Mouse (Mus musculus): ENCODE results near the gene Vipr2. TPM values are rescaled to one million over a fixed set of nuclear protein-coding genes. Genes with fewer than 3 reads are reported as not detected.
A peak's percentile ranks its signal among the peaks of the same experiment; 100 is the strongest.

Vipr2 gene
- 0.11 TPM for polyA plus RNA-seq (2012; fragmentation: generic; extraction: Trizol)
- long read RNA-seq, experiment 1: 0 reads
- long read RNA-seq, experiment 2: 0 reads

- peak within 1 kb of the TSS; percentile 45 for H3ac ChIP-seq (ENCODE audit: control insufficient read depth, insufficient read length, low read depth)
- H3K36me3 ChIP-seq (ENCODE audit: control insufficient read depth, insufficient read depth): no peaks in the 10 kb centered on the region
- H3K79me3 ChIP-seq (ENCODE audit: low read depth): no peaks in the 10 kb centered on the region
- peaks cover 11% of the 10 kb centered on the region for H3K27me3 ChIP-seq (ENCODE audit: control insufficient read depth, insufficient read depth, insufficient read length)
- TF ChIP-seq MYOD1 (IDR thresholded peaks at IDR 0.05; ENCODE audit: control insufficient read depth, insufficient read length, low read depth): no peak
- no peak for TF ChIP-seq CEBPB (IDR thresholded peaks at IDR 0.05; ENCODE audit: low read depth)
- TF ChIP-seq FOSL1 (IDR thresholded peaks at IDR 0.05; ENCODE audit: insufficient read depth, low read length, poor library complexity, severe bottlenecking): no peak
- TF ChIP-seq MAX (IDR thresholded peaks at IDR 0.05): no peak
- no peak within 1 kb of the TSS for H3K4me3 ChIP-seq (ENCODE audit: insufficient read depth, poor library complexity, severe bottlenecking)
- H3K79me2 ChIP-seq (ENCODE audit: control insufficient read depth, insufficient read depth): no peaks in the 10 kb centered on the region
Measured at GRCm38 (mm10) chr12:116077074-116077854, at the start of gene Vipr2. TSS of gene Vipr2 (plus strand) at chr12:116077726.

- Histone ChIP-seq H3K4me3 (ENCODE audit: insufficient read depth, poor library complexity, severe bottlenecking) (no peak overlapping the region), H3K79me2 (ENCODE audit: control insufficient read depth, insufficient read depth) (no peaks in the 10 kb centered on the region), H3K79me3 (ENCODE audit: low read depth) (no peaks in the 10 kb centered on the region), H3ac (ENCODE audit: control insufficient read depth, insufficient read length, low read depth) (no peak overlapping the region), H3K36me3 (ENCODE audit: control insufficient read depth, insufficient read depth) (no peaks in the 10 kb centered on the region), H3K27me3 (ENCODE audit: control insufficient read depth, insufficient read depth, insufficient read length) (no peaks in the 10 kb centered on the region)
- TF ChIP-seq CEBPB (IDR thresholded peaks at IDR 0.05; ENCODE audit: low read depth): no peak
- TF ChIP-seq USF1 (IDR thresholded peaks at IDR 0.05; ENCODE audit: low read depth): no peak
- TF ChIP-seq MAX (IDR thresholded peaks at IDR 0.05): no peak
Measured at GRCm38 (mm10) chr12:116028095-116028494, 49.4 kb upstream of the Vipr2 start.

- TF ChIP-seq CTCF (IDR thresholded peaks at IDR 0.05; ENCODE audit: control insufficient read depth, insufficient read depth, insufficient read length): no peak
- TF ChIP-seq MAX (IDR thresholded peaks at IDR 0.05): no peak
- no peak for TF ChIP-seq CEBPB (IDR thresholded peaks at IDR 0.05; ENCODE audit: low read depth)
- no peak for TF ChIP-seq MYOD1 (IDR thresholded peaks at IDR 0.05; ENCODE audit: control insufficient read depth, insufficient read length, low read depth)
- TF ChIP-seq MYOG (IDR thresholded peaks at IDR 0.05; ENCODE audit: control insufficient read depth, extremely low read depth, insufficient read length): no peak
- no peak for TF ChIP-seq FOSL1 (IDR thresholded peaks at IDR 0.05; ENCODE audit: insufficient read depth, low read length, poor library complexity, severe bottlenecking)
- no peak for TF ChIP-seq USF1 (IDR thresholded peaks at IDR 0.05; ENCODE audit: low read depth)
Measured at GRCm38 (mm10) chr12:116035346-116035745, 42.2 kb upstream of the Vipr2 start.

GRCm38 (mm10) chr12:116044785-116045184 lies 32.7 kb upstream of the Vipr2 start:
- no peak for TF ChIP-seq MAX (IDR thresholded peaks at IDR 0.05)
- TF ChIP-seq FOSL1 (IDR thresholded peaks at IDR 0.05; ENCODE audit: insufficient read depth, low read length, poor library complexity, severe bottlenecking): no peak
- no peak for TF ChIP-seq USF1 (IDR thresholded peaks at IDR 0.05; ENCODE audit: low read depth)
- TF ChIP-seq MYOG (IDR thresholded peaks at IDR 0.05; ENCODE audit: control insufficient read depth, extremely low read depth, insufficient read length): no peak
- no peak for TF ChIP-seq MYOD1 (IDR thresholded peaks at IDR 0.05; ENCODE audit: control insufficient read depth, insufficient read length, low read depth)
- TF ChIP-seq CEBPB (IDR thresholded peaks at IDR 0.05; ENCODE audit: low read depth): no peak
- TF ChIP-seq CTCF (IDR thresholded peaks at IDR 0.05; ENCODE audit: control insufficient read depth, insufficient read depth, insufficient read length): no peak
- H3K4me3 ChIP-seq (ENCODE audit: insufficient read depth, poor library complexity, severe bottlenecking): no peak overlapping the region
- peaks cover 5% of the 10 kb centered on the region for H3K36me3 ChIP-seq (ENCODE audit: control insufficient read depth, insufficient read depth)
- H3ac ChIP-seq (ENCODE audit: control insufficient read depth, insufficient read length, low read depth): no peak overlapping the region
- no peaks in the 10 kb centered on the region for H3K27me3 ChIP-seq (ENCODE audit: control insufficient read depth, insufficient read depth, insufficient read length)
- peaks cover 21% of the 10 kb centered on the region for H3K79me2 ChIP-seq (ENCODE audit: control insufficient read depth, insufficient read depth)
- peaks cover 20% of the 10 kb centered on the region for H3K79me3 ChIP-seq (ENCODE audit: low read depth)

More at GRCm38 (mm10) chr12:116035346-116035745, 42.2 kb upstream of the Vipr2 start:
- Histone ChIP-seq H3K27me3 (ENCODE audit: control insufficient read depth, insufficient read depth, insufficient read length) (no peaks in the 10 kb centered on the region), H3K79me2 (ENCODE audit: control insufficient read depth, insufficient read depth) (no peaks in the 10 kb centered on the region), H3K36me3 (ENCODE audit: control insufficient read depth, insufficient read depth) (no peaks in the 10 kb centered on the region), H3K4me3 (ENCODE audit: insufficient read depth, poor library complexity, severe bottlenecking) (no peak overlapping the region), H3ac (ENCODE audit: control insufficient read depth, insufficient read length, low read depth) (no peak overlapping the region), H3K79me3 (ENCODE audit: low read depth) (no peaks in the 10 kb centered on the region)

- Histone ChIP-seq H3K36me3 (ENCODE audit: control insufficient read depth, insufficient read depth) (peaks cover 14% of the 10 kb centered on the region), H3ac (ENCODE audit: control insufficient read depth, insufficient read length, low read depth) (peak within 1 kb of the TSS; percentile 86), H3K79me3 (ENCODE audit: low read depth) (peaks cover 48% of the 10 kb centered on the region), H3K79me2 (ENCODE audit: control insufficient read depth, insufficient read depth) (peaks cover 51% of the 10 kb centered on the region), H3K27me3 (ENCODE audit: control insufficient read depth, insufficient read depth, insufficient read length) (no peaks in the 10 kb centered on the region), H3K4me3 (ENCODE audit: insufficient read depth, poor library complexity, severe bottlenecking) (peak within 1 kb of the TSS; percentile 74)
- TF ChIP-seq MYOD1 (IDR thresholded peaks at IDR 0.05; ENCODE audit: control insufficient read depth, insufficient read length, low read depth) (no peak), MYOG (IDR thresholded peaks at IDR 0.05; ENCODE audit: control insufficient read depth, extremely low read depth, insufficient read length) (no peak), CEBPB (IDR thresholded peaks at IDR 0.05; ENCODE audit: low read depth) (peak; percentile 58), USF1 (IDR thresholded peaks at IDR 0.05; ENCODE audit: low read depth) (no peak), FOSL1 (IDR thresholded peaks at IDR 0.05; ENCODE audit: insufficient read depth, low read length, poor library complexity, severe bottlenecking) (no peak), MAX (IDR thresholded peaks at IDR 0.05) (peak; percentile 81), CTCF (IDR thresholded peaks at IDR 0.05; ENCODE audit: control insufficient read depth, insufficient read depth, insufficient read length) (no peak)
Measured at GRCm38 (mm10) chr12:116047440-116048377, 29.8 kb upstream of the Vipr2 start, which contains the start of gene Zfp386. TSS of gene Zfp386 (plus strand) at chr12:116047724.

Data from C2C12 (cell line).